Mouse (Mus musculus): Measurements from ENCODE around the gene Chrm4.

GRCm38 (mm10) chr2:91916346-91916977 is 10.6 kb upstream of the Chrm4 start:
- TF ChIP-seq CTCF (IDR thresholded peaks at IDR 0.05; ENCODE audit: low read depth, low read length) (no peak), POLR2A (IDR thresholded peaks at IDR 0.05; ENCODE audit: extremely low read depth, insufficient read depth, low read length) (no peak)
